Mouse (Mus musculus) cerebellum, adult 8-10 months (tissue): ENCODE data around the gene Polr2b.

Experiments used
- DNase-seq: peaks from one replicate; pipeline ENCODE4 v3.0.0; 2022

Polr2b gene

DNA sequence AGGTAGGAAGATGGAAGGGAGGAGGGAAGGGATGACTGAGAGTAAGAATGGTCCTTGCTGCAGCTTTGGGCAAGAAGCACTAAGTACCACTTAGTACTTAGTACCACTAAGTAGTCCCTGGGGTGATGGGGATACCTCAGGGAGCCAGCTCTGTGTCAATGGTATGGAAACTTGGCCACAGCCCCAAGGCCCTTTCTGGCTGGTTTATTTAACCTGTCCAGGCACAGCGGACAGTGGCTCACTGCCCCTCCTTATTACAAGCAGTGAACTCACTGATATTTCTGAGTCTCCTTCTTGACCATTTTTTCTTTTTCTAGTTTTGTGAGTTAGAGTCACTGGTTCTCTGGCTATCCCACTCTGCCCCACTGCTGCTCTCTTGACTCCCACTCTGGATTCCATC lies 57.2 kb downstream of the Polr2b start:
- DNase-seq = no peak

- DNase-seq = no peak
These were observed 57.7 kb downstream of the Polr2b start for GRCm38 (mm10) chr5:77367682-77368081.

- DNase-seq = no peak
These were observed 58.2 kb downstream of the Polr2b start for GRCm38 (mm10) chr5:77368194-77368593.

- DNase-seq = no peak
These were observed 59.4 kb downstream of the Polr2b start for GRCm38 (mm10) chr5:77369394-77369793.

GRCm38 (mm10) chr5:77370378-77370892 lies 60.5 kb downstream of the Polr2b start:
- DNase-seq = no peak

DNA sequence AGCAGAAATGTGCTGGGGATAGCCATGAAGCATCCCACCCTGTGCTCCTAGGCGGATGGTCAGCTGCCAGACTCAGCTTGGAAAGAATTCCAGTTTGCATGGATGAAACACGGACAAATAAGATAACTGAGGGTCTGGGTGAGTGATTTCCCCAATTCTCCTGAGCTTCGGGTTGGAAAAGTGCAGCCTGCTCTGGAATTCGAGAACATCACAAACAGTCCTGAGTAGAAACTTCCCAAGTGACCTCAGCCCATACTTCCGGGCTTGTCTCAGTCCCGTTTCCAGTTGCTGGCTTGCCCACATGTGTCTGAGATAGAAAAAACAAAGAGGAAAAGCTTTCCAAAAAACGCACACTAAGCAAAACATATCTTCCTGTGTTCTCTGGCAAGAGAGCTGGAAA lies 62.3 kb downstream of the Polr2b start:
- DNase-seq = no peak

DNA sequence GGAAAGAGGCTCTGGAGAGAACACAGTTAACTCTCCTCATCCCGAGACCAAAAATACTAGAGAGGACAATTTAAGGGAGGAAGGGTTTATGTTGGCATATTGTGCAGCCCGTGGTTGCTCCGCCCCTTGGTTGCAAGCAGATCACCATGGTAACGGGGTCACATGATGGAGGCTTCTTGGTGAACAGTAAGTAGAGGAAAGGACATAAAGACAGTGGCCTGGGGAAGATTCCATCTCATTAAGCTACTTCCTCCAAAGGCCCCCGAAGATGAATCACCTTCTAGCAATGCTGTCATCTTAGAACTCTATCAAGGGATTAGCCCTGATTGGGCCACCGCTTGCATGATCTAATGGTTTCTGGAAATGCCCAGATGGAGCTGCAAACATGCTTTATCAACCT lies 62.8 kb downstream of the Polr2b start:
- no peak for DNase-seq

- DNase-seq = no peak
These were observed 65.0 kb downstream of the Polr2b start for GRCm38 (mm10) chr5:77374945-77375344.

DNA sequence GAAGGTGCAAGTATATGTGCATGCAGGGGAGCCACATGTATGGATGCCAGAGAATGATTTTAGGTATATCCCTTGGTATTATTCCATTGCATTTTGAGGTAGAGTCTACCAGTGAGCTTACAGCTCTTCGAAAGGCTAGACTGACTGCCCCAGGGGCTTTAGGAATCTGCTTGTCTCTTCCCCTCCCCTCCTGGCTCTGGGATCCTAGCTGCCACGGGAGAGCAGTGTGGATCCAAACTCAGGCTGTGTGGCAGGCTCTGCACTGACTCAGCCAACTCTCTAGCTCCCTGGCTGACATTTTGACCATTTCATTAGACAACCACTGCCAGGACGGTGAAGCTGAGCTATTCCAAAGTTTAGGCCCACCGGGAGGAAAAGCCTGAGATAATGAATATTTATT lies 65.6 kb downstream of the Polr2b start:
- no peak for DNase-seq

DNA sequence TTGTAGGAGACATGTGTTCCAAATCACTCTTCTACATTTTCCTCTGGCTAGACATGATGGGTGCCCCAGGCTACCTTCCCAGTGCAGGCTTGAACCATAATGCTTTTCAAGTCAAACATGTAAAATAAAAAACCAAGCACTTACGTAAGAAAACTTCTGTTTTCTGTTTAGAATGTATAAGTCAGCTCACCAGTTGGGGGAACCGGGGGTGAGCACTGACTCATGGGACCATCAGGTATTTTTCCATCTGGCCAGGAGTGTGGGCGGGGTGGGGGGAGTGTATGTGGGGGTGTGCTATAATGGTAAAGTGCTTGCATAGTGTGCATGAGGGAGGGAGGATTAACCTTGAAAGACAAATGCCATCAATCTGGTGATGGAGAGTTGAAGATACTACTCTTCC lies 68.1 kb downstream of the Polr2b start:
- DNase-seq = no peak

- DNase-seq = no peak
These were observed 69.6 kb downstream of the Polr2b start for GRCm38 (mm10) chr5:77379434-77380135.

- no peak for DNase-seq
These were observed 70.5 kb downstream of the Polr2b start for GRCm38 (mm10) chr5:77380321-77380901.

GRCm38 (mm10) chr5:77381283-77381682 lies 71.3 kb downstream of the Polr2b start:
- DNase-seq = no peak

GRCm38 (mm10) chr5:77381686-77382085 lies 71.7 kb downstream of the Polr2b start:
- no peak for DNase-seq

- DNase-seq = no peak
These were observed 74.0 kb downstream of the Polr2b start for GRCm38 (mm10) chr5:77383799-77384554.

GRCm38 (mm10) chr5:77384724-77385123 lies 74.8 kb downstream of the Polr2b start:
- no peak for DNase-seq

GRCm38 (mm10) chr5:77385221-77385620 lies 75.3 kb downstream of the Polr2b start:
- no peak for DNase-seq

- no peak for DNase-seq
These were observed 76.1 kb downstream of the Polr2b start for GRCm38 (mm10) chr5:77385900-77386595.

GRCm38 (mm10) chr5:77386596-77387413 lies 76.9 kb downstream of the Polr2b start:
- DNase-seq = no peak

GRCm38 (mm10) chr5:77387414-77387704 lies 77.4 kb downstream of the Polr2b start:
- DNase-seq = no peak

DNA sequence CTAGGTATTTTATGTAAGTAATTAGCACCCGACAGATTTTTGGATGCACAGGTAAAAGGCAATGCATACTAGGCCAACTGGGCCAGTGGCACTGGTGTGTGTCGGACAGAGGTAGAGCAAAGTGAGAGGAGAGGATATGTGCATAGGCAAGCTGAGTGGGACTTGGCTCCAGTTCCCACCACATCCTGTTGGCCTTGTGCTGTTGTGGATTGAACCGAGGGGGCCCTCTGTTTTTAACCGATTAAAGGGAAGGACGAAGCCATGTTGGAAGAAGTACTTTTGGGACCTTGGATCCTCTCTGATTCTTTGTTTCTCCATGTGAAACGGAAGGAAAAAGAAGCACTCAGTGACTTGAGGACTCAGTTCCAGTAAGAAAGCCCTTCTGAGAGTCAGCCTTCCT lies 78.4 kb downstream of the Polr2b start:
- DNase-seq = no peak

DNA sequence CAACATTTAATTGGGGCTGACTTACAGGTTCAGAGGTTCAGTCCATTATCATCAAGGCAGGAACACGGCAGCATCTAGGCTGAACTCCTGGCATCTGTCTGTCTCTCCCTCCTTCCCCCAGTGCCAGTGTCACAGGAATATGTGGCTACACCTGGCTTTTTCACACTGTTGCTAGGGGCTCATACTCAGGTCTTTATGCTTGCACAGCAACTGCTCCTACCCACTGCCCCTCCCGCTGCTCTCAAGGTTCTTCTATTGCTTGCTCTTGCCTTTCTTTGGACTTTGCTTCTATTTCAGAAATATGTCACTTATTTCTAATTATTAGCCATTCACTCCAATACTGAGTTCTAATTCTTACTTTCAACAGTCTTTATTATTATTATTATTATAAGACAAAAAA lies 80.3 kb downstream of the Polr2b start:
- DNase-seq = no peak
